Mouse (Mus musculus) heart, postnatal 0 days (tissue): ENCODE results near the gene Ak3. TPM values are rescaled to one million over a fixed set of nuclear protein-coding genes. Genes with fewer than 3 reads are reported as not detected.

ENCODE experiments used
- ATAC-seq: fragments of 200-750 bp; cut with Nextera tagmentation; 2 replicates; pipeline ENCODE4 v1.8.0; 2017; ENCODE audit warnings: low read depth, moderate number of reproducible peaks, moderate library complexity; ENCODE audit not compliant: insufficient read depth
- DNase-seq: peaks from one replicate; pipeline ENCODE4 v3.0.0-alpha.2; 2016; ENCODE audit warnings: low spot score
- H3K27ac ChIP-seq: fragments of 300-500 bp; sonication (generic); 2 replicates; pipeline ENCODE4 v1.5.1; 2014; ENCODE audit warnings: low read depth, mild to moderate bottlenecking
- H3K27me3 ChIP-seq: fragments of 300-500 bp; sonication (generic); 2 replicates; pipeline ENCODE4 v1.6.1; 2014; ENCODE audit warnings: low read length, mixed read lengths; ENCODE audit not compliant: control insufficient read depth, insufficient read depth
- H3K36me3 ChIP-seq: fragments of 300-500 bp; sonication (generic); replicated peaks from 2 replicates; pipeline ENCODE4 v1.6.1; 2014; ENCODE audit warnings: low read length, mixed read lengths; ENCODE audit not compliant: control insufficient read depth, insufficient read depth
- H3K4me1 ChIP-seq: fragments of 300-500 bp; sonication (generic); 2 replicates; pipeline ENCODE4 v1.6.1; 2014; ENCODE audit warnings: antibody characterized with exemption; ENCODE audit not compliant: control insufficient read depth, insufficient read depth
- H3K4me2 ChIP-seq: fragments of 300-500 bp; sonication (generic); 2 replicates; pipeline ENCODE4 v1.6.1; 2014; ENCODE audit warnings: low read depth, mild to moderate bottlenecking, low read length, moderate library complexity
- H3K4me3 ChIP-seq: fragments of 300-500 bp; sonication (generic); 2 replicates; pipeline ENCODE4 v1.5.1; 2014; ENCODE audit warnings: low read depth, low read length
- H3K9ac ChIP-seq: fragments of 300-500 bp; sonication (generic); replicated peaks from 2 replicates; pipeline ENCODE4 v1.6.1; 2014; ENCODE audit warnings: low read depth, low read length, mixed read lengths
- H3K9me3 ChIP-seq: fragments of 300-500 bp; sonication (generic); replicated peaks from 2 replicates; pipeline ENCODE4 v1.6.1; 2016; ENCODE audit warnings: low read length; ENCODE audit not compliant: control insufficient read depth
- CTCF ChIP-seq: IDR thresholded peaks from 2 replicates; pipeline ENCODE4 v1.5.1; 2016; ENCODE audit warnings: antibody characterized with exemption, control low read depth, low read depth
- EP300 ChIP-seq: IDR thresholded peaks from 2 replicates; pipeline ENCODE4 v1.6.1; 2016; ENCODE audit warnings: antibody characterized with exemption, low read depth
- WGBS: fragments of 180-500 bp; shearing (Covaris S2); extraction: QIAGEN DNeasy Blood & Tissue Kit; methylation state at CpG from one replicate; pipeline ENCODE4 v1.1.7; 2014; 5-methylcytosine and 5-hydroxymethylcytosine counted together
- polyA plus RNA-seq: library from polyadenylated mRNA; unstranded; fragments of >200 nt; fragmentation: Nextera tagmentation; extraction: Ambion mirVana; gene quantifications from 2 replicates; pipeline ENCODE4 v1.2.1, GENCODE M21; 2015
- total RNA-seq: library from RNA; depleted of rRNA; stranded (reverse); fragments of >200 nt; gene quantifications from 2 replicates; pipeline ENCODE4 v1.2.3, GENCODE M21; 2014; ENCODE audit warnings: low replicate concordance

The Ak3 gene
- total and polyA plus RNA-seq, 2 experiments from 2014 or later = 74.3 to 87.4 TPM

DNA sequence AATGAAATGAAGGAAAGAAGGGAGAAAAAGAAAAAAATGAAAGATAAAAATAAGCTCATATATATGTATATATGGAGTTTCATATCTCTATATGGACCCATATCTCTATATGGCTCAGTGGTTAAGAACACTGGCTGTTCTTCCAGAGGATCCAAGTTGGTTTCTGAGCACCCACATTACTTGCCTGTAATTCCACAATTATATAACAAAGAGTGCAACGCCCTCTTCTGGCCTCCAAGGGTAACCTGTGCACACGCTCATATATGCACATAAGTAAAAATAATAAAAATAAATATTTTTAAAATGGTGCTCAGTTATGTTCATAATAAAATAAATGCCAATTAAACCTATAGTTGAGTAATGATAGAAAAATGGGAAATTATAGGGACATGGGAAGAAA lies 11.9 kb upstream of the Ak3 start:
- TF ChIP-seq CTCF (no peak), EP300 (no peak)
- DNase-seq = no peak
- no peak for ATAC-seq
- H3K27me3 ChIP-seq = no peaks in the 10 kb centered on the region
- H3K9me3 ChIP-seq = no peaks in the 10 kb centered on the region
- no peak overlapping the region for H3K9ac ChIP-seq
- H3K4me1 ChIP-seq = peaks cover 4% of the 10 kb centered on the region; the same call in 1 of the 2 replicates
- no peak overlapping the region for H3K4me3 ChIP-seq
- H3K36me3 ChIP-seq = no peaks in the 10 kb centered on the region
- no peak overlapping the region for H3K4me2 ChIP-seq
- H3K27ac ChIP-seq = no peak overlapping the region
- 79% methylated on average over 2 of the region's 2 CpGs for WGBS

DNA sequence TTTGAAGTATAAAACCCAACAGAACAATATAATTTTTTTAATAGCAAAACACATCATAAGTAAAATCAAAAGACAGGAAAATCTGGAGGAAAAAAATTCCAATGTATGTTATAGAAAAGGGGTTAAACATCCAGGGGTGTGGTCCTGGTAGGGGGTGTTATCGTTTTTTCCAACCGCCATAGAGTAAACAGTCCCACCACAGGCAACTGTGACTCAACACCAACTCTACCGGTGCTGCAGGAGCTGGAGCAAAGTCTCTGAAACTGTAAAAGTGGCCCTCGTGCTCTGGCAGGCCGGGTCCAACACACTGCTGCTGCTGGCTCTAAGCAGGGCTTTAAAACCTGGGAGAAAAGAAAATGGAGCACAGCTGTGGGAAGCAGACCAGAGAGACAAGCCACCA lies 11.0 kb upstream of the Ak3 start:
- 89% methylated on average over 5 of the region's 5 CpGs for WGBS
- TF ChIP-seq EP300 (no peak), CTCF (no peak)
- Histone ChIP-seq H3K4me2 (no peak overlapping the region), H3K27ac (no peak overlapping the region), H3K9ac (no peak overlapping the region), H3K4me1 (no peaks in the 10 kb centered on the region), H3K9me3 (no peaks in the 10 kb centered on the region), H3K27me3 (no peaks in the 10 kb centered on the region), H3K36me3 (no peaks in the 10 kb centered on the region), H3K4me3 (no peak overlapping the region)
- DNase-seq = no peak
- ATAC-seq = no peak

DNA sequence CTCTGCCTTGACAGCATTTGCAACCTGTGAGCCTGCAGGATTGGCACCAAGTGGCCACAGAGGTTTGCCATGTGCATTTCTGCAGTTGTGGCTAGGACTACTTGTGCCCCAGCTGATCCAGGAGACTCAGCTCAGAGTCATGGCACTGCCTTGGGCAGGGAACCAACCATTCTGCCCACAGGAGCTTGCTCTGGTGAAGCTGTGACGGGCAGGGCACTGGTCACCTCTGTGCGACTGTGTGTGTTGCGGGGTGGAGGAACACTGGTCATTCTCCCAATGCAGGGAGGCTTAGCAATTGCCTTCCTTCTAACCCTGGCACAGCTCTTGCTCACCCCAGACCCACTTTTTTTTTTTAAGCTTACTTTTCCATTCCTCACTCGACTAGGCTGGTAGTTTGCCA lies 7.7 kb upstream of the Ak3 start:
- no peak for ATAC-seq
- WGBS = 89% methylated on average over 4 of the region's 4 CpGs

DNA sequence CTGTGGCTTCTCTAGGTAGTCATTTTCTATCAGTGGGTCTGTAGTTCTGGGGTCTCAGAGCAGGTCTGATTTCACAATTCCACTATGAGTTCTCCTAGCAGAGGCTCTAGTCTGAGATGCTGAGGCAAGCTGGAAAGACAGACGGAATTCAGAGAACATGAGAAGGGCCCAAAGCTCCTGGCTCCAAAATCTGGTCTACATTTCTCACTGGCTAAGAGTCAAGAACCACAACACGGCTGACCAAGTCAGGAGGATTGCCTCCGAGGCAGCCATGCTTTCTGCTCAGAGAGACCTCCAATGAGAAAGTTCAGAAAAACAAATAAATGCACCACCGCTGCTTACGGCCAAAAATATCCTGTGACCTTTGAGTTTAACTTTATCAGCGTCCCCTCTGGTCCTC lies 6.8 kb upstream of the Ak3 start:
- H3K4me1 ChIP-seq = 0 out of 2 replicates have a peak, but pooled peaks cover 4% of the 10 kb centered on the region
- H3K36me3 ChIP-seq = no peaks in the 10 kb centered on the region
- H3K9ac ChIP-seq = no peak overlapping the region
- no peak overlapping the region for H3K27ac ChIP-seq
- no peaks in the 10 kb centered on the region for H3K9me3 ChIP-seq
- no peak for ATAC-seq
- DNase-seq = no peak
- H3K4me2 ChIP-seq = no peak overlapping the region
- WGBS = 68% methylated on average over 6 of the region's 6 CpGs
- TF ChIP-seq CTCF (no peak), EP300 (no peak)
- no peak overlapping the region for H3K4me3 ChIP-seq
- no peaks in the 10 kb centered on the region for H3K27me3 ChIP-seq

More for the DNA sequence above, 7.7 kb upstream of the Ak3 start:
- Histone ChIP-seq H3K4me2 (no peak overlapping the region), H3K9me3 (no peaks in the 10 kb centered on the region), H3K27me3 (no peaks in the 10 kb centered on the region), H3K36me3 (no peaks in the 10 kb centered on the region), H3K4me1 (no peaks in the 10 kb centered on the region), H3K27ac (no peak overlapping the region), H3K9ac (no peak overlapping the region), H3K4me3 (no peak overlapping the region)
- TF ChIP-seq EP300 (no peak), CTCF (no peak)
- DNase-seq = no peak

DNA sequence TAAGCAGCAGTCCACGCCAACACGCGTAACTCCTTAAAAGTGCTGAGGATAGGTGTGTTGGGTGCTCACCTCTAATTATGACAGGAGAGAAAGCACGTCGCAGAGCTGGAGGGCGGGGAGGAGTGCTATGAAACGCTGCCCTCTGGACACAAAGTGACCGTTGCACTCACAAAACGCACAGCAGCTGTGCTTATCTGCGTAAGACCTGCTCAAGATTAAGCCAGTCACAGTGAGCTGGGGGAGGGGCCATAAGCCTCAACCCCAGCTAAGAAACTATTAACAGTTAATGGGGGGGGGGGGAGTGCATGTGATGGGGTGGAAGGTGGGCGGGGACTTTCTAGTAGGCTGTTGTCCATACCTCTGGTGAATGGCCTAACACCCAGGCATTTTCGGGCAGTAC lies 5.0 kb upstream of the Ak3 start:
- 71% methylated on average over 12 of the region's 12 CpGs for WGBS
- H3K27ac ChIP-seq = no peak overlapping the region
- H3K4me2 ChIP-seq = no peak overlapping the region
- no peak overlapping the region for H3K4me3 ChIP-seq
- DNase-seq (no peak), ATAC-seq (no peak)
- 0 out of 2 replicates have a peak, but pooled peaks cover 7% of the 10 kb centered on the region for H3K4me1 ChIP-seq
- H3K36me3 ChIP-seq = no peaks in the 10 kb centered on the region
- H3K9ac ChIP-seq = no peak overlapping the region
- no peak for TF ChIP-seq EP300
- TF ChIP-seq CTCF = no peak
- no peaks in the 10 kb centered on the region for H3K27me3 ChIP-seq
- H3K9me3 ChIP-seq = no peaks in the 10 kb centered on the region
